Mouse (Mus musculus): Measurements from ENCODE around the gene Irf4. TPM values are rescaled to one million over a fixed set of nuclear protein-coding genes. Genes with fewer than 3 reads are reported as not detected.

Gene Irf4
- polyA plus RNA-seq, 1 experiment, result 6.3 TPM

DNA sequence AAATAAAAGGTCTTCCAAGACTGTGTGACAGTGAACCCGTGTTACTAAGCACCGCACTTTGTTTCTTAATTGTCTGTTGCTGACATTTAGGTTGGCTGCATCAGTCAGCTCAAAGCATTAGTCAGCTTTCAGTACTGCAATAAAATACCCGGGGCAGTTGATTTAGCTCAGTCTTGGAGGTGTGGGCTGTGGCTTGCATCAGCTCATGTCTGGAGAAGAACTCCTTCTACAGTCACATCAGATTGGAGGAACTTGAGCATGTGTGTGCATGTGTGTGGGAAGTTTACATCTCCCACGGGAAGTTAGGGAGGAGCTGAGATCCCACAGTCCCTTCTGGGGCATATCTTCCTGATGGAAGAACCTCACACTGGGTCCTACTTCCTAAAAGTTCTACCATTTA lies 38.9 kb downstream of the Irf4 start:
- 77% methylated on average over 4 of the region's 4 CpGs for WGBS
- no peak overlapping the region for H3K4me3 ChIP-seq (replicated peaks; ENCODE audit: control insufficient read depth, low read depth, low read length)
- H3K4me1 ChIP-seq (ENCODE audit: control insufficient read depth, insufficient read depth, low read length), result peaks cover 6% of the 10 kb centered on the region
- TF ChIP-seq CTCF (IDR thresholded peaks at IDR 0.05; ENCODE audit: control insufficient read depth, insufficient read depth, low read length), result no peak
- TF ChIP-seq POLR2A (IDR thresholded peaks at IDR 0.05; ENCODE audit: borderline replicate concordance, control insufficient read depth, low read depth, low read length), result no peak
- no peak overlapping the region for H3K27ac ChIP-seq (ENCODE audit: control insufficient read depth, insufficient read depth, low read depth, low read length, poor library complexity)

DNA sequence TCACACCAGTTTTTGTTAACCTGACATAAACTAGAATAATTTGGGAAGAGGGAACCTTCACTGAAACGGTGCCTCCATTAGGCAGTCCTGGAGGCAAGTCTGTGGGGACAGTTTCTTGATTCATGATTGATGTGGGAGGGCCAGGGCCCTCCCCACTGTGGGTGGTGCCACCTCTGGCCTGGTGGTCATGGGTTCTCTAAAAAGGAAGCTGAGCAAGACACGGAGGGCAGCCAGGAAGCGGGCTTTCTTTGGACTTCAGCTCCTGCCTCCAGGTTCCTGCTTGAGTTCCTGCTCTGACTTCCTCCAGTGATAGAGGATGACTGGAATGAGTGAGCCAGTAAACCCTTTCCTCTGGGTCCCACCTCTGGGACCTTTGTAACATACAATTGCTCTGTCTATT lies 39.4 kb downstream of the Irf4 start:
- H3K27ac ChIP-seq (ENCODE audit: control insufficient read depth, insufficient read depth, low read depth, low read length, poor library complexity), result no peak overlapping the region
- H3K4me3 ChIP-seq (replicated peaks; ENCODE audit: control insufficient read depth, low read depth, low read length), result no peak overlapping the region
- no peak for TF ChIP-seq POLR2A (IDR thresholded peaks at IDR 0.05; ENCODE audit: borderline replicate concordance, control insufficient read depth, low read depth, low read length)
- TF ChIP-seq CTCF (IDR thresholded peaks at IDR 0.05; ENCODE audit: control insufficient read depth, insufficient read depth, low read length), result no peak
- H3K4me1 ChIP-seq (ENCODE audit: control insufficient read depth, insufficient read depth, low read length), result peaks cover 6% of the 10 kb centered on the region
- 38% methylated on average over 3 of the region's 3 CpGs for WGBS

DNA sequence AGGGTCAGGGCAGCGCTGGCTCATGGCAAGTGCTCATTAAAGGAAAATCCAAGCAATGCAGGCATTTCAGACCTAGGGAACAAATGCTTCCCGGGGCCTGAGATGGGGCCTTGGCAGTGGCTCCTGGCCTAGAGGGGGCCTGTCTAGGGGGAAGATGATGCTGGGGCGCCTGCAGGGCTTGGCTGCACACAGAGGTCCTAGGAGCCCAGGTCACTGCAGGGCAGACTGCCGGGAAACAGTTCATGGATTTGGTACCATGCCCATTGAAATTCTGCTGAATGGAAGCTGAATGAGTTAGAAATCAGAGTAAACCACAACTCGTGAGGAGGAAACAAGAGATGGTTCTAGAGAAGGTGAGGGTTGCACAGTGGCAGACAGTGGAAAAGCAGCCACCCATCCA lies 41.0 kb downstream of the Irf4 start:
- WGBS, result 66% methylated on average over 5 of the region's 5 CpGs
- Histone ChIP-seq H3K4me1 (ENCODE audit: control insufficient read depth, insufficient read depth, low read length) (peaks cover 6% of the 10 kb centered on the region), H3K4me3 (replicated peaks; ENCODE audit: control insufficient read depth, low read depth, low read length) (no peak overlapping the region), H3K27ac (ENCODE audit: control insufficient read depth, insufficient read depth, low read depth, low read length, poor library complexity) (no peak overlapping the region)
- TF ChIP-seq POLR2A (IDR thresholded peaks at IDR 0.05; ENCODE audit: borderline replicate concordance, control insufficient read depth, low read depth, low read length) (no peak), CTCF (IDR thresholded peaks at IDR 0.05; ENCODE audit: control insufficient read depth, insufficient read depth, low read length) (no peak)

DNA sequence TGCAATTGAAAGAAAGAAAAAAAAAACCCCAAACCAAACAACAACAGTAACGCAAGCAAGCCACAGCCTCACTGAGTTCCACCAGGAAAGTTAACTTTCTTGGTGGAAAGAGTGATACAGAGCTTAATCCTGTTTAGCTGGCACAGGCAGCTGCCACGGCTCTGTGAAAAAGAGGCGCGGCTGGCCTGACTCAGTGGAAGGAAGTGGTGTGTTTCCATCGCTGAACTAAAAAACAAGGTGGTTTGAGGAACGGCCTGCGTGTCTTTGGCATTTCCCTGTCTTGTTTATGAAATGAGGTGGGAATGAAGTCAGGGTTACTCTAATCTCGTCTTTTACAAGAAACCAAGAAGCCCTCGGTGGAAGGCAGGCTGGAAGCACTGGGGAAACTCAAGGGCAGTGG lies 43.3 kb downstream of the Irf4 start:
- H3K4me1 ChIP-seq (ENCODE audit: control insufficient read depth, insufficient read depth, low read length), result no peaks in the 10 kb centered on the region
- H3K27ac ChIP-seq (ENCODE audit: control insufficient read depth, insufficient read depth, low read depth, low read length, poor library complexity), result no peak overlapping the region
- TF ChIP-seq CTCF (IDR thresholded peaks at IDR 0.05; ENCODE audit: control insufficient read depth, insufficient read depth, low read length) (no peak), POLR2A (IDR thresholded peaks at IDR 0.05; ENCODE audit: borderline replicate concordance, control insufficient read depth, low read depth, low read length) (no peak)
- H3K4me3 ChIP-seq (replicated peaks; ENCODE audit: control insufficient read depth, low read depth, low read length), result no peak overlapping the region
- WGBS, result 9% methylated on average over 9 of the region's 9 CpGs

DNA sequence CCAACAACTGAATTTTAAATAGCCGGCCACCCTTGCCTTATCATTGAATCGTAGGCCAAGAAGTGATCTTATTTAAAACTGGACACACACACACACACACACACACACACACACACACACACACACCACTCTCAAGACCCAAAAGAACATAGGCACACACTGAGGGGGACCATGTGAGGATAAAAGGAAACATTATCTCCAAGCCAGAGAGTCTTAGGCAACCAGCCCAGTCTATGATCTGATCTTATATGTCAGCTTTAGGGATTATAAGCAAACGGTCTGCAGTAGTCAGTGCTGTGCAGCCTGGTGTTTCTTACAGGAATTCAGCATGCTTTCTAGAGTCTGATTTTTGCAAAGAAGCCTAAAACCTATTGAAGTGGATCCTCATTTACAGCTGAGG lies 43.7 kb downstream of the Irf4 start:
- 36% methylated on average over 3 of the region's 3 CpGs for WGBS
- H3K27ac ChIP-seq (ENCODE audit: control insufficient read depth, insufficient read depth, low read depth, low read length, poor library complexity), result no peak overlapping the region

DNA sequence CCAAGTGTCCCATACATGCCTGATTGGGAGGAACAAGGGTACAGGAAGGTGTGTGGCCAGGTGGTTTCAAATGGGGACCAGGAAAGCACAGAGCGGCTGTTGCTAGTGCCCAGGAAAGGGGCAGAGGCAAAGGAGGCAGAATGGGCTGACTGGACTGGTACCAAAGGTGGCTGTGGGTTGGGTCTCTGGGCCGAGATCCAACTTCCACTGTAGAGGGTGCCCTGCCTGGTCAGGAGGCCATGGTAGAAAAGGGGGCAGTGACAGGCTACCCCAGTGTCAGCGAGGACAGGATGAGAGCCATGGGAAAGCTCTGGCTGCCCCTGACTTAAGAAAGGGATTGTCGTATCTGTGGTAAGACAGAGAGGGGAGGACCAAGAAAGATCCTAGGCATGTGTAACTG lies 44.2 kb downstream of the Irf4 start:
- WGBS, result 76% methylated on average over 4 of the region's 4 CpGs
- TF ChIP-seq CTCF (IDR thresholded peaks at IDR 0.05; ENCODE audit: control insufficient read depth, insufficient read depth, low read length) (no peak), POLR2A (IDR thresholded peaks at IDR 0.05; ENCODE audit: borderline replicate concordance, control insufficient read depth, low read depth, low read length) (no peak)
- no peaks in the 10 kb centered on the region for H3K4me1 ChIP-seq (ENCODE audit: control insufficient read depth, insufficient read depth, low read length)
- H3K4me3 ChIP-seq (replicated peaks; ENCODE audit: control insufficient read depth, low read depth, low read length), result no peak overlapping the region
- no peak overlapping the region for H3K27ac ChIP-seq (ENCODE audit: control insufficient read depth, insufficient read depth, low read depth, low read length, poor library complexity)

More for the DNA sequence above, 43.7 kb downstream of the Irf4 start:
- TF ChIP-seq CTCF (IDR thresholded peaks at IDR 0.05; ENCODE audit: control insufficient read depth, insufficient read depth, low read length) (no peak), POLR2A (IDR thresholded peaks at IDR 0.05; ENCODE audit: borderline replicate concordance, control insufficient read depth, low read depth, low read length) (no peak)
- no peaks in the 10 kb centered on the region for H3K4me1 ChIP-seq (ENCODE audit: control insufficient read depth, insufficient read depth, low read length)
- H3K4me3 ChIP-seq (replicated peaks; ENCODE audit: control insufficient read depth, low read depth, low read length), result no peak overlapping the region

DNA sequence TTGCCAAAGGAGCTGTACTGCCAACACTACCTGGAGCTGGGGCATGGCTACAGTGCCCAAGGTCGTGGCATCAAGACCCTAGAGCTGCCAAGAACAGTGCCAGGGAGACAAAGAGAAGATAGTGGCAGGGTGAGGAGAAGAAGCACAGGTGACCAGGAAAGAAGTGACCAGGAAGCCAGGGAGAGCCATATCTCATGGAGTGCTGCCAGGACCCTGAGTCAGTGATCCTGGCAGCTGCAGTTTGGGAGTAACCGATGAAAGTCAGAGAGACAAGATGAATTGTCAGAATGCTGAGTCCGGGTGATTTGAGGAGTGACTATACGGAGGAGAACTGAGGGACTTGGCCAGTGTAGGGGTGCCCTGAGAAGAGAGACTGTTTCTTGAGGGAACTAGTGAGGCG lies 44.6 kb downstream of the Irf4 start:
- H3K4me1 ChIP-seq (ENCODE audit: control insufficient read depth, insufficient read depth, low read length), result no peaks in the 10 kb centered on the region
- TF ChIP-seq POLR2A (IDR thresholded peaks at IDR 0.05; ENCODE audit: borderline replicate concordance, control insufficient read depth, low read depth, low read length) (no peak), CTCF (IDR thresholded peaks at IDR 0.05; ENCODE audit: control insufficient read depth, insufficient read depth, low read length) (no peak)
- H3K4me3 ChIP-seq (replicated peaks; ENCODE audit: control insufficient read depth, low read depth, low read length), result no peak overlapping the region
- whole genome bisulfite sequencing, result 81% methylated on average over 5 of the region's 5 CpGs
- no peak overlapping the region for H3K27ac ChIP-seq (ENCODE audit: control insufficient read depth, insufficient read depth, low read depth, low read length, poor library complexity)

DNA sequence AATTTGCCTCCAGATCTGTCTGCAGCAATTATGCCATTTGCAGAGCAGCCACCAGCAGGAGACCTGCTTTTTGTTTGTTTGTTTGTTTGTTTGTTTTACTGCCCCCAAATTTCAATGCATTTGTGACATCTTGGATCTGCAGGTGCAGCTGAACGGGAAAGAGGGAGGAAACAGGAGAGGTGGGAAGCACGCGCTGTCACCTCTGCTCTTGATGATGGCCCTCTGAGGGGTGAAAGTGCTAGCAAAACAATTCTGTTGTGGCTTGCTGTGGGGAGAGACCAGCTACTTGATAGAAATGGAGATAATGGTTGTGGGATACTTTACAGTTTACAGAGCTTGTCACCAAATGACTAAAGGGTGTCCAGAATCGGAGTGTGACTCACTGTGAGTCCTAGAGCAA lies 46.9 kb downstream of the Irf4 start:
- TF ChIP-seq CTCF (IDR thresholded peaks at IDR 0.05; ENCODE audit: control insufficient read depth, insufficient read depth, low read length) (no peak), POLR2A (IDR thresholded peaks at IDR 0.05; ENCODE audit: borderline replicate concordance, control insufficient read depth, low read depth, low read length) (no peak)
- no peak overlapping the region for H3K27ac ChIP-seq (ENCODE audit: control insufficient read depth, insufficient read depth, low read depth, low read length, poor library complexity)
- WGBS, result 84% methylated on average over 4 of the region's 4 CpGs
- H3K4me1 ChIP-seq (ENCODE audit: control insufficient read depth, insufficient read depth, low read length), result no peaks in the 10 kb centered on the region
- H3K4me3 ChIP-seq (replicated peaks; ENCODE audit: control insufficient read depth, low read depth, low read length), result no peak overlapping the region

DNA sequence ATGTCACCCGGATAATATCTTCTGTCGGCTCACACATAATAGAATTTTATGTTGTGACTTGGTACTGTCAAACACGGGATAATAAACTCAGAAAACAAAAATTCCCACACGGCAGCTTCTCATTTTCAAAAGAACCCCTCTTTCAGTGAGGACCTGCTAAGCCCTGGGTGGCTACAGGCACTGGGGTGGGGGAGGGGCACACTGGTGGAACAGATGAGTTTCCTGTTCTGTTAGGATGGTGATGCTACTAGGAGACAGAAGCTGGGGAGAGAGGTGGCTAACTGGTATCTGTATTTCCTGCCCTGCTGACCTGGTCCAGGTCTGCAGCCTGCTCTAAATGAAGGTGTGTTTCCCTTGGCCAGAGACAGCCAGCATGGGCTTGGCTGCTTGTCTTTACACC lies 52.9 kb downstream of the Irf4 start:
- no peak for TF ChIP-seq POLR2A (IDR thresholded peaks at IDR 0.05; ENCODE audit: borderline replicate concordance, control insufficient read depth, low read depth, low read length)
- TF ChIP-seq CTCF (IDR thresholded peaks at IDR 0.05; ENCODE audit: control insufficient read depth, insufficient read depth, low read length), result no peak
- H3K4me1 ChIP-seq (ENCODE audit: control insufficient read depth, insufficient read depth, low read length), result no peaks in the 10 kb centered on the region; the same call in none of the 2 replicates
- WGBS, result 85% methylated on average over 4 of the region's 4 CpGs
- no peak overlapping the region for H3K4me3 ChIP-seq (replicated peaks; ENCODE audit: control insufficient read depth, low read depth, low read length)
- H3K27ac ChIP-seq (ENCODE audit: control insufficient read depth, insufficient read depth, low read depth, low read length, poor library complexity), result no peak overlapping the region

Data from bone marrow, adult 2 months (tissue).